Mouse (Mus musculus) forebrain, embryonic 14.5 days (tissue): ENCODE data around the gene Csrnp2. TPM values are rescaled to one million over a fixed set of nuclear protein-coding genes. Genes with fewer than 3 reads are reported as not detected.
A peak's percentile ranks its signal among the peaks of the same experiment; 100 is the strongest.
"Not testable (repeated sequence)": the region's sequence is repeated elsewhere in the genome, so short reads cannot be mapped to it uniquely, and the experiment has no call there.

ENCODE experiments used
- ATAC-seq: fragments of 200-750 bp; cut with Nextera tagmentation; 2 replicates; pipeline ENCODE4 v1.8.0; 2017; ENCODE audit warnings: mild to moderate bottlenecking, moderate library complexity
- DNase-seq: peaks from one replicate; pipeline ENCODE4 v3.0.0-alpha.2; 2015; ENCODE audit warnings: low spot score
- H3K27ac ChIP-seq: fragments of 300-500 bp; sonication (generic); 2 replicates; pipeline ENCODE4 v1.5.1; 2014; ENCODE audit warnings: low read depth, mild to moderate bottlenecking, control low read depth, low read length, moderate library complexity
- H3K27me3 ChIP-seq: fragments of 300-500 bp; sonication (generic); replicated peaks from 2 replicates; pipeline ENCODE4 v1.6.1; 2014; ENCODE audit warnings: low read length, control low read depth, mixed read lengths; ENCODE audit not compliant: control insufficient read depth, insufficient read depth
- H3K36me3 ChIP-seq: fragments of 300-500 bp; sonication (generic); 2 replicates; pipeline ENCODE4 v1.6.1; 2014; ENCODE audit warnings: low read length, control low read depth; ENCODE audit not compliant: control insufficient read depth, insufficient read depth
- H3K4me1 ChIP-seq: fragments of 300-500 bp; sonication (generic); 2 replicates; pipeline ENCODE4 v1.6.1; 2014; ENCODE audit warnings: antibody characterized with exemption, low read length, control low read depth; ENCODE audit not compliant: control insufficient read depth, insufficient read depth
- H3K4me2 ChIP-seq: fragments of 300-500 bp; sonication (generic); 2 replicates; pipeline ENCODE4 v1.6.1; 2014; ENCODE audit warnings: mild to moderate bottlenecking, control low read depth, low read length
- H3K4me3 ChIP-seq: fragments of 300-500 bp; sonication (generic); 2 replicates; pipeline ENCODE4 v1.5.1; 2014; ENCODE audit warnings: low read depth, low read length, control low read depth
- H3K9ac ChIP-seq: fragments of 300-500 bp; sonication (generic); 2 replicates; pipeline ENCODE4 v1.6.1; 2014; ENCODE audit warnings: mild to moderate bottlenecking, low read length, control low read depth, moderate library complexity
- H3K9me3 ChIP-seq: fragments of 300-500 bp; sonication (generic); replicated peaks from 2 replicates; pipeline ENCODE4 v1.6.1; 2016; ENCODE audit warnings: low read length, control low read depth, mixed read lengths; ENCODE audit not compliant: control insufficient read depth
- WGBS: fragments of 180-500 bp; shearing (Covaris S2); extraction: QIAGEN DNeasy Blood & Tissue Kit; methylation state at CpG from one replicate; pipeline ENCODE4 v1.1.7; 2014; 5-methylcytosine and 5-hydroxymethylcytosine counted together
- polyA plus RNA-seq: library from polyadenylated mRNA; unstranded; fragments of >200 nt; fragmentation: Nextera tagmentation; extraction: Ambion mirVana; gene quantifications from 2 replicates; pipeline ENCODE4 v1.2.1, GENCODE M21; 2014

Gene Csrnp2
- polyA plus RNA-seq, 1 experiment from 2014 or later = 37.1 TPM

- peaks cover 63% of the 10 kb centered on the region for H3K36me3 ChIP-seq
- not testable (repeated sequence) for H3K27ac ChIP-seq
Observed at GRCm38 (mm10) chr15:100488297-100488696, 7.0 kb downstream of the Csrnp2 start.

GRCm38 (mm10) chr15:100487050-100487449, 8.2 kb downstream of the Csrnp2 start:
- Histone ChIP-seq H3K9ac (no peak overlapping the region), H3K4me1 (peaks cover 5% of the 10 kb centered on the region), H3K27me3 (no peaks in the 10 kb centered on the region), H3K27ac (no peak overlapping the region), H3K9me3 (no peaks in the 10 kb centered on the region), H3K36me3 (peaks cover 75% of the 10 kb centered on the region), H3K4me3 (no peak overlapping the region), H3K4me2 (no peak overlapping the region)
- 97% methylated on average over 2 of the region's 2 CpGs for WGBS
- no peak for DNase-seq
- no peak for ATAC-seq

More at GRCm38 (mm10) chr15:100488297-100488696, 7.0 kb downstream of the Csrnp2 start:
- H3K4me3 ChIP-seq, H3K4me2 ChIP-seq, H3K27me3 ChIP-seq, H3K9me3 ChIP-seq, ATAC-seq, H3K9ac ChIP-seq, DNase-seq: not testable (repeated sequence)
- WGBS = 84% methylated on average over 1 of the region's 1 CpGs
- H3K4me1 ChIP-seq = peaks cover 15% of the 10 kb centered on the region

- Histone ChIP-seq H3K9me3 (no peaks in the 10 kb centered on the region), H3K4me3 (no peak overlapping the region), H3K27me3 (no peaks in the 10 kb centered on the region), H3K27ac (no peak overlapping the region), H3K4me1 (peaks cover 4% of the 10 kb centered on the region), H3K36me3 (peaks cover 81% of the 10 kb centered on the region), H3K4me2 (no peak overlapping the region), H3K9ac (no peak overlapping the region)
- 33% methylated on average over 7 of the region's 7 CpGs for WGBS
- DNase-seq = peak; percentile 22
- ATAC-seq = no peak
Observed at GRCm38 (mm10) chr15:100486450-100486849, 8.8 kb downstream of the Csrnp2 start.

GRCm38 (mm10) chr15:100485576-100485975, 9.7 kb downstream of the Csrnp2 start:
- Histone ChIP-seq H3K9me3 (no peaks in the 10 kb centered on the region), H3K4me2 (no peak overlapping the region), H3K4me1 (no peaks in the 10 kb centered on the region), H3K36me3 (peaks cover 90% of the 10 kb centered on the region), H3K27me3 (no peaks in the 10 kb centered on the region), H3K27ac (no peak overlapping the region), H3K4me3 (no peak overlapping the region), H3K9ac (no peak overlapping the region)
- no peak for DNase-seq
- 89% methylated on average over 3 of the region's 3 CpGs for WGBS
- no peak for ATAC-seq

GRCm38 (mm10) chr15:100478925-100479324, 16.4 kb downstream of the Csrnp2 start:
- Histone ChIP-seq H3K36me3 (peaks cover 96% of the 10 kb centered on the region), H3K27me3 (no peaks in the 10 kb centered on the region), H3K4me3 (no peak overlapping the region), H3K9ac (no peak overlapping the region), H3K9me3 (no peaks in the 10 kb centered on the region), H3K4me1 (no peaks in the 10 kb centered on the region), H3K27ac (no peak overlapping the region), H3K4me2 (no peak overlapping the region)
- WGBS = 88% methylated on average over 4 of the region's 4 CpGs
- DNase-seq (no peak), ATAC-seq (no peak)

- Histone ChIP-seq H3K27ac (no peak overlapping the region), H3K27me3 (no peaks in the 10 kb centered on the region), H3K4me2 (no peak overlapping the region), H3K4me3 (no peak overlapping the region), H3K9me3 (no peaks in the 10 kb centered on the region), H3K4me1 (no peaks in the 10 kb centered on the region), H3K36me3 (peaks cover 97% of the 10 kb centered on the region), H3K9ac (no peak overlapping the region)
- ATAC-seq = no peak
- no peak for DNase-seq
- 83% methylated on average over 10 of the region's 10 CpGs for WGBS
Observed at GRCm38 (mm10) chr15:100478351-100478750, 16.9 kb downstream of the Csrnp2 start.

GRCm38 (mm10) chr15:100473926-100474503, 21.3 kb downstream of the Csrnp2 start:
- no peak overlapping the region for H3K27ac ChIP-seq
- no peaks in the 10 kb centered on the region for H3K9me3 ChIP-seq
- H3K4me3 ChIP-seq = no peak overlapping the region
- no peak overlapping the region for H3K4me2 ChIP-seq
- ATAC-seq (no peak), DNase-seq (no peak)
- H3K9ac ChIP-seq = no peak overlapping the region
- H3K36me3 ChIP-seq = peaks cover 70% of the 10 kb centered on the region
- peaks cover 6% of the 10 kb centered on the region; the same call in 1 of the 2 replicates for H3K4me1 ChIP-seq
- WGBS = 83% methylated on average over 7 of the region's 7 CpGs
- no peaks in the 10 kb centered on the region for H3K27me3 ChIP-seq

GRCm38 (mm10) chr15:100470037-100470436, 25.3 kb downstream of the Csrnp2 start:
- peak overlapping the region; percentile 81 for H3K4me2 ChIP-seq

GRCm38 (mm10) chr15:100469189-100469545, 26.1 kb downstream of the Csrnp2 start:
- under 1% methylated on average over 19 of the region's 19 CpGs for WGBS
- H3K9me3 ChIP-seq = no peaks in the 10 kb centered on the region
- DNase-seq (peak; percentile 25), ATAC-seq (no peak)
- H3K36me3 ChIP-seq = peaks cover 24% of the 10 kb centered on the region
- peak overlapping the region; percentile 83 for H3K27ac ChIP-seq
- H3K9ac ChIP-seq = peak overlapping the region; percentile 81
- peaks cover 12% of the 10 kb centered on the region for H3K4me1 ChIP-seq
- peak overlapping the region; percentile 81 for H3K4me2 ChIP-seq
- H3K27me3 ChIP-seq = no peaks in the 10 kb centered on the region
- H3K4me3 ChIP-seq = peak overlapping the region; percentile 73

More at GRCm38 (mm10) chr15:100470037-100470436, 25.3 kb downstream of the Csrnp2 start:
- ATAC-seq (no peak), DNase-seq (no peak)
- Histone ChIP-seq H3K4me3 (peak overlapping the region; percentile 73), H3K36me3 (peaks cover 31% of the 10 kb centered on the region), H3K27me3 (no peaks in the 10 kb centered on the region), H3K27ac (no peak overlapping the region), H3K4me1 (peaks cover 12% of the 10 kb centered on the region), H3K9me3 (no peaks in the 10 kb centered on the region), H3K9ac (peak overlapping the region; percentile 81)
- WGBS = 69% methylated on average over 10 of the region's 10 CpGs
